In the genomic region with DNA sequence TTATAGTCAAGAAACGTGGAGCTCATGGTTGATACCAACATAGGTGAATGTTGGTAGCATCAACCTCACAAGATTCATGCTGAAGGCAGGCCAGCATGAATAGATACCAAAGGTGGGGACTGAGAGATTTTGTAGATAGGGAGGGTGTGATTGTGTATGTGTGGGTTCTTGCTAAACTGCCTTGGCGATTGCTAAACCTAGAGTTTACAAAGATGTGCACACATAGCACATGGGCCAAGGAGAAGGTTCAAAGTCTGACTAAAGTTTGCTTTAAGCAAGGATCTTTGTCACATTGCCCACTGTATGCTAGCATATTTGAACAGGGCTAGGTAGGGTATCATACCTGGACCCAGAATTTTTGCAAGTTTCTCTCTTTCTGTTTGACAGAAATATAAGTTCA, we compare ENCODE assay signal across 25 mouse cellular contexts. TPM values are rescaled to one million over a fixed set of nuclear protein-coding genes. Genes with fewer than 3 reads are reported as not detected.
DNase-seq lines count a peak whose midpoint lies in the region; ATAC-seq and TF ChIP-seq lines count a peak whose summit lies in the region.
"Had no signal": no experiment of that assay in that cellular context is flagged by ENCODE, and none has a peak within 500 bp of the region (broad histone marks: within the 10 kb centered on the region; RNA-seq: fewer than 3 reads in every experiment).

No protein-coding gene starts in this region.

- no peak for DNase-seq in gastrocnemius, adult 2 months
- DNase-seq in gastrocnemius, adult 18-20 months (ENCODE audit: low spot score): no peak
- peak in 1 of 3 experiments; percentile 9 for DNase-seq in liver, embryonic 14.5 days (ENCODE audit: low read depth in 3 of 3, low spot score in 3 of 3)
- DNase-seq in liver, embryonic 11.5 days (ENCODE audit: low spot score): no peak
- DNase-seq in MEL (ENCODE audit: low read depth, low spot score): peak; percentile 35
- DNase-seq in liver, postnatal 0 days: peak; percentile 29
- no peak for DNase-seq in layer of hippocampus, postnatal 14 days (ENCODE audit: low spot score in 2 of 2)
- DNase-seq in left cerebral cortex, postnatal 25 days (ENCODE audit: low spot score in 2 of 2): no peak
- DNase-seq: adrenal gland, postnatal 14 days; cerebellum, adult 11-12 months; cerebellum, postnatal 25 days; gastrocnemius, postnatal 36 days; heart, adult 18-20 months; heart, postnatal 36 days; kidney, adult 11 months; lung, adult 18-20 months; lung, postnatal 10 days; right cerebral cortex, adult 18-20 months; spleen, adult 18-20 months; thymus, postnatal 14 days had no signal

- H3K27me3 ChIP-seq in liver, embryonic 14.5 days (ENCODE audit: control insufficient read depth, insufficient read depth, low read length): no peaks in the 10 kb centered on the region
- H3K27me3 ChIP-seq in liver, embryonic 11.5 days (replicated peaks; ENCODE audit: control insufficient read depth, insufficient read depth, low read length): no peaks in the 10 kb centered on the region
- no peaks in the 10 kb centered on the region for H3K27me3 ChIP-seq in MEL (ENCODE audit: control insufficient read depth in 1 of 2, insufficient read depth in 2 of 2, low read length in 2 of 2)
- no peaks in the 10 kb centered on the region for H3K27me3 ChIP-seq in liver, postnatal 0 days (ENCODE audit: insufficient read depth, low read length)
- H3K27me3 ChIP-seq: embryonic facial prominence, embryonic 15.5 days; limb, embryonic 12.5 days; midbrain, embryonic 13.5 days had no signal

- H3K36me3 ChIP-seq in liver, embryonic 14.5 days (replicated peaks; ENCODE audit: control insufficient read depth, insufficient read depth, low read depth): no peaks in the 10 kb centered on the region
- no peaks in the 10 kb centered on the region for H3K36me3 ChIP-seq in liver, embryonic 11.5 days (ENCODE audit: control insufficient read depth, insufficient read depth, low read length)
- peaks cover 0 to 35% of the 10 kb centered on the region in 2 experiments; a peak in 2 of 4 replicates for H3K36me3 ChIP-seq in MEL (ENCODE audit: control insufficient read depth in 1 of 2, insufficient read depth in 2 of 2, low read length in 2 of 2)
- H3K36me3 ChIP-seq in liver, postnatal 0 days (replicated peaks; ENCODE audit: insufficient read depth, low read length): no peaks in the 10 kb centered on the region
- H3K36me3 ChIP-seq: embryonic facial prominence, embryonic 10.5 days; embryonic facial prominence, embryonic 15.5 days; limb, embryonic 12.5 days; midbrain, embryonic 13.5 days had no signal

- H3K27ac ChIP-seq in gastrocnemius, adult 2 months: peak overlapping the region; percentile 88; the same call in 1 of the 2 replicates
- no peak overlapping the region for H3K27ac ChIP-seq in liver, embryonic 14.5 days
- no peak overlapping the region for H3K27ac ChIP-seq in liver, embryonic 11.5 days (ENCODE audit: low read depth, low read length)
- peak overlapping the region; percentile 34; the same call in 1 of the 2 replicates for H3K27ac ChIP-seq in MEL (ENCODE audit: control insufficient read depth, low read depth, low read length)
- H3K27ac ChIP-seq in liver, postnatal 0 days (ENCODE audit: low read depth): peak overlapping the region; percentile 73
- H3K27ac ChIP-seq: limb, embryonic 12.5 days had no signal

- no peak for TF ChIP-seq RAD21 in MEL (IDR thresholded peaks at IDR 0.05; ENCODE audit: low read depth, low read length)

- peak overlapping the region; percentile 91; the same call in 1 of the 2 replicates for H3K4me2 ChIP-seq in liver, embryonic 14.5 days (ENCODE audit: low read depth)
- H3K4me2 ChIP-seq in liver, embryonic 11.5 days: no peak overlapping the region
- peak overlapping the region; percentile 91; the same call in 1 of the 2 replicates for H3K4me2 ChIP-seq in liver, postnatal 0 days (ENCODE audit: low read depth, low read length)

- TF ChIP-seq POLR2A in MEL (IDR thresholded peaks at IDR 0.05; ENCODE audit: control insufficient read depth in 1 of 2, insufficient read depth in 1 of 2, low read depth in 1 of 2, low read length in 2 of 2, poor library complexity in 1 of 2): no peak

- no peak for ATAC-seq in liver, embryonic 14.5 days (ENCODE audit: insufficient read depth)
- no peak for ATAC-seq in liver, embryonic 11.5 days (replicated peaks; ENCODE audit: low FRiP score)
- peak; percentile 44 for ATAC-seq in liver, postnatal 0 days
- ATAC-seq: inflammation-experienced regulatory T-cells, adult 6 months had no signal

- H3K9me3 ChIP-seq in liver, embryonic 14.5 days (ENCODE audit: control insufficient read depth, low read length): no peaks in the 10 kb centered on the region
- no peaks in the 10 kb centered on the region for H3K9me3 ChIP-seq in liver, embryonic 11.5 days (ENCODE audit: control insufficient read depth, low read length)
- H3K9me3 ChIP-seq in MEL (replicated peaks; ENCODE audit: insufficient read depth, low read length): no peaks in the 10 kb centered on the region
- no peaks in the 10 kb centered on the region for H3K9me3 ChIP-seq in liver, postnatal 0 days (ENCODE audit: low read length)
- H3K9me3 ChIP-seq: embryonic facial prominence, embryonic 10.5 days; embryonic facial prominence, embryonic 15.5 days; limb, embryonic 12.5 days; midbrain, embryonic 13.5 days had no signal

- 48% methylated on average over 2 of the region's 2 CpGs for WGBS in liver, embryonic 14.5 days (ENCODE audit: insufficient replicate concordance)
- WGBS in liver, embryonic 11.5 days: 74% methylated on average over 2 of the region's 2 CpGs
- 56% methylated on average over 2 of the region's 2 CpGs for WGBS in liver, postnatal 0 days (ENCODE audit: insufficient replicate concordance)

- intact Hi-C loops in gastrocnemius, adult 2 months (cut with DNase I): no loop called here
- intact Hi-C loops in left cerebral cortex, postnatal 25 days (cut with DNase I): no loop called here

- TF ChIP-seq EP300 in liver, embryonic 14.5 days (IDR thresholded peaks at IDR 0.05; ENCODE audit: low read depth): no peak
- no peak for TF ChIP-seq EP300 in MEL (IDR thresholded peaks at IDR 0.05; ENCODE audit: low read depth in 1 of 2, low read length in 2 of 2)
- peak; percentile 64 for TF ChIP-seq EP300 in liver, postnatal 0 days (IDR thresholded peaks at IDR 0.05; ENCODE audit: low read depth)

- no peak for TF ChIP-seq CTCF in gastrocnemius, adult 2 months (IDR thresholded peaks at IDR 0.05)
- TF ChIP-seq CTCF in liver, embryonic 14.5 days (IDR thresholded peaks at IDR 0.05; ENCODE audit: low read depth): no peak
- TF ChIP-seq CTCF in MEL (IDR thresholded peaks at IDR 0.05 in 2 of 3, conservative IDR thresholded peaks at IDR 0.05 in 1 of 3; ENCODE audit: control insufficient read depth in 1 of 3, insufficient read depth in 1 of 3, low read depth in 2 of 3, low read length in 3 of 3, poor library complexity in 1 of 3, severe bottlenecking in 1 of 3): no peak
- TF ChIP-seq CTCF in liver, postnatal 0 days (IDR thresholded peaks at IDR 0.05; ENCODE audit: low read depth): no peak

- peaks cover 5% of the 10 kb centered on the region for H3K79me2 ChIP-seq in MEL (ENCODE audit: control insufficient read depth, insufficient read depth, low read length, poor library complexity)

- H3K9ac ChIP-seq in liver, embryonic 14.5 days (replicated peaks): no peak overlapping the region
- no peak overlapping the region for H3K9ac ChIP-seq in liver, embryonic 11.5 days (ENCODE audit: low read depth, low read length)
- no peak overlapping the region; the same call in 1 of the 2 replicates for H3K9ac ChIP-seq in MEL (ENCODE audit: control insufficient read depth, low read depth, low read length, poor library complexity, severe bottlenecking)
- H3K9ac ChIP-seq in liver, postnatal 0 days (replicated peaks): no peak overlapping the region
- H3K9ac ChIP-seq: embryonic facial prominence, embryonic 15.5 days; limb, embryonic 12.5 days; midbrain, embryonic 13.5 days had no signal

- H3K4me3 ChIP-seq in gastrocnemius, adult 2 months: no peak overlapping the region
- no peak overlapping the region for H3K4me3 ChIP-seq in liver, embryonic 14.5 days (ENCODE audit: insufficient read depth in 1 of 2, low read depth in 2 of 2, low read length in 2 of 2)
- H3K4me3 ChIP-seq in liver, embryonic 11.5 days (ENCODE audit: low read depth, low read length): no peak overlapping the region
- peak overlapping the region in 1 of 2 experiments; percentile 92; a peak in 2 of 4 replicates for H3K4me3 ChIP-seq in MEL (ENCODE audit: control insufficient read depth in 1 of 2, insufficient read depth in 1 of 2, low read depth in 2 of 2, low read length in 2 of 2)
- no peak overlapping the region for H3K4me3 ChIP-seq in liver, postnatal 0 days (ENCODE audit: low read depth, low read length)

- H3K4me1 ChIP-seq in liver, embryonic 14.5 days (replicated peaks; ENCODE audit: control insufficient read depth in 2 of 2, insufficient read depth in 2 of 2, low read length in 1 of 2): peaks cover 8 to 13% of the 10 kb centered on the region in 2 experiments
- H3K4me1 ChIP-seq in liver, embryonic 11.5 days (replicated peaks; ENCODE audit: control insufficient read depth, insufficient read depth, low read length): peaks cover 13% of the 10 kb centered on the region; the same call in 1 of the 2 replicates
- peaks cover 21 to 29% of the 10 kb centered on the region in 2 experiments for H3K4me1 ChIP-seq in MEL (ENCODE audit: control insufficient read depth in 1 of 2, insufficient read depth in 2 of 2, low read length in 2 of 2)
- H3K4me1 ChIP-seq in liver, postnatal 0 days (ENCODE audit: insufficient read depth): peaks cover 10% of the 10 kb centered on the region
- H3K4me1 ChIP-seq: embryonic facial prominence, embryonic 15.5 days had no signal

TF ChIP-seq in MEL, 35 proteins besides CTCF, POLR2A, EP300 and RAD21 (continues in another document):
- TF ChIP-seq BHLHE40 (IDR thresholded peaks at IDR 0.05; ENCODE audit: borderline replicate concordance, low read depth, low read length) (no peak), ZMIZ1 (IDR thresholded peaks at IDR 0.05; ENCODE audit: low read depth, low read length) (no peak), E2F4 (IDR thresholded peaks at IDR 0.05; ENCODE audit: borderline replicate concordance, low read depth, low read length) (no peak), POLR2AphosphoS2 (IDR thresholded peaks at IDR 0.05; ENCODE audit: low read length) (no peak), TAL1 (IDR thresholded peaks at IDR 0.05; ENCODE audit: low read length) (no peak)

RNA-seq across cellular contexts. Expression of gene Lyst, which starts 1.2 kb away (rescaled TPM):
- total RNA-seq in gastrocnemius, adult 2 months (2021): 1 to 10 TPM; 3.9 to 6.1 TPM
- 1 to 10 TPM; 3.6 to 4.3 TPM for total RNA-seq in gastrocnemius, adult 18-20 months (2021)
- polyA plus RNA-seq in liver, embryonic 14.5 days (2012; rRNA removed): 1.4 and 1.8 TPM in 2 replicates
- 2.1 and 2.3 TPM in 2 replicates for polyA plus RNA-seq in liver, embryonic 14.5 days (2014; fragmentation: Nextera tagmentation; extraction: Ambion mirVana)
- polyA plus RNA-seq in liver, embryonic 11.5 days (2014; fragmentation: Nextera tagmentation; extraction: Ambion mirVana): 1.8 and 2.0 TPM in 2 replicates
- 2.9 and 3.0 TPM in 2 replicates for total RNA-seq in MEL (2012; rRNA removed)
- 1 to 10 TPM in 1 of 2 experiments, not detected in 1; 3.1 TPM for polyA plus RNA-seq in MEL (2012; ENCODE audit: insufficient read depth in 1 of 2, insufficient read length in 2 of 2, low read depth in 1 of 2, low replicate concordance in 2 of 2, missing spikeins in 1 of 2)
- 3.1 and 5.6 TPM in 2 replicates for polyA plus RNA-seq in liver, postnatal 0 days (2015; fragmentation: Nextera tagmentation; extraction: Ambion mirVana)
- 10 to 100 TPM; 60.7 to 67.4 TPM for total RNA-seq in layer of hippocampus, postnatal 14 days (2021)
- 10 to 100 TPM; 47.8 to 57.3 TPM for total RNA-seq in left cerebral cortex, postnatal 25 days (2021)

Comparison
In these comparisons a context has a peak if more than half of its experiments do, and no peak if none do; other contexts are left out.
1. DNase-seq: peak in MEL (single experiment) and liver, postnatal 0 days (single experiment); none in gastrocnemius, adult 2 months (single experiment), gastrocnemius, adult 18-20 months (single experiment), liver, embryonic 11.5 days (single experiment), layer of hippocampus, postnatal 14 days (0 of 2) and left cerebral cortex, postnatal 25 days (0 of 2).
2. H3K27ac ChIP-seq: peak in gastrocnemius, adult 2 months (single experiment), MEL (single experiment) and liver, postnatal 0 days (single experiment); none in liver, embryonic 14.5 days (single experiment) and liver, embryonic 11.5 days (single experiment).
3. RNA of gene Lyst, which starts 1.2 kb away (total RNA-seq): 60.7 to 67.4 TPM in layer of hippocampus, postnatal 14 days and 47.8 to 57.3 TPM in left cerebral cortex, postnatal 25 days; 3.9 to 6.1 TPM in gastrocnemius, adult 2 months, 3.6 to 4.3 TPM in gastrocnemius, adult 18-20 months and 2.9 to 3.0 TPM in MEL; every median in the first group is over 4 times any median in the second.